Mouse (Mus musculus) MEL (cell line): ENCODE measurements around the gene Spopl.

Experiments
- CTCF ChIP-seq, 3 experiments: IDR thresholded peaks in 2 of 3; conservative IDR thresholded peaks in 1 of 3; 2 replicates each; pipeline ENCODE4 v1.5.1; 2011 to 2012; ENCODE audit warnings: low read length in 3 of 3, low read depth in 2 of 3, mild to moderate bottlenecking in 2 of 3, improper control_type of control experiment in 1 of 3, inconsistent platforms in 1 of 3, mixed read lengths in 1 of 3, moderate library complexity in 1 of 3; ENCODE audit not compliant: control insufficient read depth in 1 of 3, insufficient read depth in 1 of 3, poor library complexity in 1 of 3, severe bottlenecking in 1 of 3
- EP300 ChIP-seq, 2 experiments: IDR thresholded peaks; 2 replicates each; pipeline ENCODE4 v1.6.1; 2011; ENCODE audit warnings: improper control_type of control experiment in 2 of 2, low read length in 2 of 2, low read depth in 1 of 2, mild to moderate bottlenecking in 1 of 2
- NRF1 ChIP-seq: IDR thresholded peaks from 2 replicates; pipeline ENCODE4 v1.6.1; 2014; ENCODE audit warnings: low read depth, mild to moderate bottlenecking, inconsistent platforms, low read length, improper control_type of control experiment, moderate library complexity; ENCODE audit not compliant: poor library complexity, insufficient read depth, severe bottlenecking

DNA sequence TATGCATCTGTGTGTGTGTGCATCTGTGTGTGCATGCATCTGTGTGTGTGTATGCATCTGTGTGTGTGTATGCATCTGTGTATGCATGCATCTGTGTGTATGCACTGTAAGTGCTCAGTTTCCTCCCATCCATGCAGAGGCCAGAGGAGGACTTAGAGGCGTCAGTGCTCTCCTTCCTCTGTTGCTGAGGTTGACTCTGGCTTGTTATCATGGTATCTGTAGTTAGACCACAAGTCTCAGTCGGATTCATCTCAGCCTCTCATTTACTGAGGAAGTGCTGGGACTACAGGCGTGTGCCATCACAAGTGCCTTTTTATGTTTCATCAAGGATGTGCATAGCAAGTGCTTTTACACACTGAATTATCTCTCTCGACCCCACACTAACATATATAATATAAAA lies 31.9 kb downstream of the Spopl start:
- TF ChIP-seq EP300 (IDR thresholded peaks at IDR 0.05; ENCODE audit: low read depth in 1 of 2, low read length in 2 of 2) = no peak
- TF ChIP-seq CTCF (IDR thresholded peaks at IDR 0.05 in 2 of 3, conservative IDR thresholded peaks at IDR 0.05 in 1 of 3; ENCODE audit: control insufficient read depth in 1 of 3, insufficient read depth in 1 of 3, low read depth in 2 of 3, low read length in 3 of 3, poor library complexity in 1 of 3, severe bottlenecking in 1 of 3) = no peak
- TF ChIP-seq NRF1 = no peak
